Mouse (Mus musculus) lung, embryonic 14.5 days (tissue): ENCODE results near the gene Erf. TPM values are rescaled to one million over a fixed set of nuclear protein-coding genes. Genes with fewer than 3 reads are reported as not detected.
A peak's percentile ranks its signal among the peaks of the same experiment; 100 is the strongest.

ENCODE experiments used
- ATAC-seq: fragments of 200-750 bp; cut with Nextera tagmentation; 2 replicates; pipeline ENCODE4 v1.8.0; 2017; ENCODE audit warnings: mild to moderate bottlenecking, moderate TSS enrichment, moderate library complexity; ENCODE audit not compliant: insufficient read depth
- DNase-seq: peaks from one replicate; pipeline ENCODE4 v3.0.0-alpha.2; 2015
- H3K27ac ChIP-seq: fragments of 300-500 bp; sonication (generic); 2 replicates; pipeline ENCODE4 v1.5.1; 2014; ENCODE audit warnings: low read depth, mild to moderate bottlenecking, moderate library complexity
- H3K27me3 ChIP-seq: fragments of 300-500 bp; sonication (generic); 2 replicates; pipeline ENCODE4 v1.6.1; 2014; ENCODE audit warnings: low read length, control low read depth; ENCODE audit not compliant: insufficient read depth
- H3K36me3 ChIP-seq: fragments of 300-500 bp; sonication (generic); 2 replicates; pipeline ENCODE4 v1.6.1; 2014; ENCODE audit warnings: control low read depth; ENCODE audit not compliant: insufficient read depth
- H3K4me1 ChIP-seq: fragments of 300-500 bp; sonication (generic); 2 replicates; pipeline ENCODE4 v1.6.1; 2014; ENCODE audit warnings: antibody characterized with exemption, control low read depth; ENCODE audit not compliant: insufficient read depth
- H3K4me2 ChIP-seq: fragments of 300-500 bp; sonication (generic); 2 replicates; pipeline ENCODE4 v1.6.1; 2014; ENCODE audit warnings: mild to moderate bottlenecking
- H3K4me3 ChIP-seq: fragments of 300-500 bp; sonication (generic); 2 replicates; pipeline ENCODE4 v1.5.1; 2014; ENCODE audit warnings: low read depth, low read length
- H3K9ac ChIP-seq: fragments of 300-500 bp; sonication (generic); 2 replicates; pipeline ENCODE4 v1.6.1; 2014
- H3K9me3 ChIP-seq: fragments of 300-500 bp; sonication (generic); 2 replicates; pipeline ENCODE4 v1.6.1; 2016; ENCODE audit warnings: low read depth, low read length, control low read depth
- CTCF ChIP-seq: IDR thresholded peaks from 2 replicates; pipeline ENCODE4 v1.5.1; 2016; ENCODE audit warnings: antibody characterized with exemption, low read depth
- WGBS: fragments of 180-500 bp; shearing (Covaris S2); extraction: QIAGEN DNeasy Blood & Tissue Kit; methylation state at CpG from one replicate; pipeline ENCODE4 v1.1.7; 2014; 5-methylcytosine and 5-hydroxymethylcytosine counted together
- polyA plus RNA-seq: library from polyadenylated mRNA; unstranded; fragments of >200 nt; fragmentation: Nextera tagmentation; extraction: Ambion mirVana; gene quantifications from 2 replicates; pipeline ENCODE4 v1.2.1, GENCODE M21; 2014

Erf gene
- polyA plus RNA-seq, 1 experiment from 2014 or later, result 26.6 TPM

GRCm38 (mm10) chr7:25285511-25286238, 35.1 kb upstream of the Erf start:
- no peak for TF ChIP-seq CTCF
- no peaks in the 10 kb centered on the region for H3K27me3 ChIP-seq
- H3K36me3 ChIP-seq, result peaks cover 61% of the 10 kb centered on the region
- H3K4me3 ChIP-seq, result no peak overlapping the region
- no peaks in the 10 kb centered on the region for H3K9me3 ChIP-seq
- no peak for ATAC-seq
- no peak overlapping the region for H3K9ac ChIP-seq
- 89% methylated on average over 20 of the region's 20 CpGs for WGBS
- DNase-seq, result no peak
- peaks cover 15% of the 10 kb centered on the region for H3K4me1 ChIP-seq
- no peak overlapping the region for H3K4me2 ChIP-seq
- no peak overlapping the region for H3K27ac ChIP-seq

GRCm38 (mm10) chr7:25284766-25285165, 34.2 kb upstream of the Erf start:
- 52% methylated on average over 5 of the region's 5 CpGs for WGBS
- Histone ChIP-seq H3K27me3 (no peaks in the 10 kb centered on the region), H3K27ac (no peak overlapping the region), H3K36me3 (peaks cover 52% of the 10 kb centered on the region), H3K9me3 (no peaks in the 10 kb centered on the region), H3K9ac (no peak overlapping the region), H3K4me3 (no peak overlapping the region), H3K4me2 (no peak overlapping the region), H3K4me1 (peaks cover 24% of the 10 kb centered on the region)
- no peak for DNase-seq
- TF ChIP-seq CTCF, result no peak
- ATAC-seq, result no peak

GRCm38 (mm10) chr7:25284171-25284570, 33.6 kb upstream of the Erf start:
- Histone ChIP-seq H3K4me1 (peaks cover 27% of the 10 kb centered on the region), H3K27ac (peak overlapping the region; percentile 26; the same call in 1 of the 2 replicates), H3K9me3 (no peaks in the 10 kb centered on the region), H3K4me2 (peak overlapping the region; percentile 93), H3K4me3 (peak overlapping the region; percentile 76), H3K27me3 (no peaks in the 10 kb centered on the region), H3K9ac (peak overlapping the region; percentile 75), H3K36me3 (peaks cover 46% of the 10 kb centered on the region)
- ATAC-seq (no peak), DNase-seq (no peak)
- TF ChIP-seq CTCF, result no peak
- 50% methylated on average over 2 of the region's 2 CpGs for WGBS

- TF ChIP-seq CTCF, result no peak
- DNase-seq, result peak; percentile 40
Measured at GRCm38 (mm10) chr7:25283637-25284036, 33.1 kb upstream of the Erf start.

GRCm38 (mm10) chr7:25282731-25283211, 32.2 kb upstream of the Erf start:
- peak overlapping the region; percentile 99 for H3K27ac ChIP-seq
- ATAC-seq, result no peak
- WGBS, result under 1% methylated on average over 31 of the region's 36 CpGs
- peak overlapping the region; percentile 75 for H3K9ac ChIP-seq
- H3K4me1 ChIP-seq, result peaks cover 27% of the 10 kb centered on the region
- H3K9me3 ChIP-seq, result no peaks in the 10 kb centered on the region
- H3K36me3 ChIP-seq, result peaks cover 32% of the 10 kb centered on the region
- DNase-seq, result peak; percentile 58
- H3K27me3 ChIP-seq, result no peaks in the 10 kb centered on the region
- peak; percentile 38 for TF ChIP-seq CTCF
- H3K4me3 ChIP-seq, result peak overlapping the region; percentile 76
- H3K4me2 ChIP-seq, result peak overlapping the region; percentile 93

More at GRCm38 (mm10) chr7:25283637-25284036, 33.1 kb upstream of the Erf start:
- Histone ChIP-seq H3K36me3 (peaks cover 40% of the 10 kb centered on the region), H3K27me3 (no peaks in the 10 kb centered on the region), H3K9me3 (no peaks in the 10 kb centered on the region), H3K9ac (peak overlapping the region; percentile 75), H3K4me1 (peaks cover 27% of the 10 kb centered on the region), H3K4me2 (peak overlapping the region; percentile 93), H3K4me3 (peak overlapping the region; percentile 76), H3K27ac (peak overlapping the region; percentile 99)
- 8% methylated on average over 5 of the region's 5 CpGs for WGBS
- no peak for ATAC-seq

- TF ChIP-seq CTCF, result no peak
- Histone ChIP-seq H3K4me3 (peak overlapping the region; percentile 76), H3K4me2 (peak overlapping the region; percentile 93), H3K4me1 (peaks cover 27% of the 10 kb centered on the region), H3K27me3 (no peaks in the 10 kb centered on the region), H3K9me3 (no peaks in the 10 kb centered on the region), H3K9ac (peak overlapping the region; percentile 75), H3K27ac (peak overlapping the region; percentile 99), H3K36me3 (peaks cover 24% of the 10 kb centered on the region)
- ATAC-seq (peak; percentile 74), DNase-seq (peak; percentile 97)
- 1% methylated on average over 73 of the region's 108 CpGs for WGBS
Measured at GRCm38 (mm10) chr7:25281734-25282601, 31.4 kb upstream of the Erf start.

- WGBS, result 10% methylated on average over 12 of the region's 12 CpGs
- H3K4me2 ChIP-seq, result peak overlapping the region; percentile 93
- H3K36me3 ChIP-seq, result peaks cover 16% of the 10 kb centered on the region
- H3K9ac ChIP-seq, result peak overlapping the region; percentile 27; the same call in 1 of the 2 replicates
- peaks cover 27% of the 10 kb centered on the region for H3K4me1 ChIP-seq
- DNase-seq (no peak), ATAC-seq (no peak; the same call in 1 of the 2 replicates)
- peak overlapping the region; percentile 99 for H3K27ac ChIP-seq
- no peaks in the 10 kb centered on the region for H3K27me3 ChIP-seq
- no peaks in the 10 kb centered on the region for H3K9me3 ChIP-seq
- H3K4me3 ChIP-seq, result peak overlapping the region; percentile 76
- TF ChIP-seq CTCF, result no peak
Measured at GRCm38 (mm10) chr7:25281166-25281733, 30.7 kb upstream of the Erf start.
